Mouse (Mus musculus): Measurements from ENCODE around the gene Itpa. TPM values are rescaled to one million over a fixed set of nuclear protein-coding genes. Genes with fewer than 3 reads are reported as not detected.

Gene Itpa
- total and polyA plus RNA-seq, 2 experiments from 2014 or later, result 123 to 137 TPM

- 91% methylated on average over 1 of the region's 1 CpGs for whole genome bisulfite sequencing
- Histone ChIP-seq H3K4me1 (ENCODE audit: insufficient read depth, low read length) (no peaks in the 10 kb centered on the region), H3K36me3 (ENCODE audit: insufficient read depth, low read length) (peaks cover 58% of the 10 kb centered on the region)
Observed at GRCm38 (mm10) chr2:130653760-130654159, 13.7 kb upstream of the Itpa start.

GRCm38 (mm10) chr2:130655660-130656339 is 11.6 kb upstream of the Itpa start:
- no peak for TF ChIP-seq CTCF (IDR thresholded peaks at IDR 0.05; ENCODE audit: low read depth)
- no peaks in the 10 kb centered on the region for H3K27me3 ChIP-seq (ENCODE audit: insufficient read depth, low read length)
- WGBS, result 89% methylated on average over 6 of the region's 6 CpGs

More at GRCm38 (mm10) chr2:130653760-130654159, 13.7 kb upstream of the Itpa start:
- no peaks in the 10 kb centered on the region for H3K9me3 ChIP-seq (ENCODE audit: low read length)
- no peak for ATAC-seq
- H3K4me2 ChIP-seq (ENCODE audit: low read depth, low read length), result no peak overlapping the region
- no peak overlapping the region for H3K27ac ChIP-seq
- no peaks in the 10 kb centered on the region for H3K27me3 ChIP-seq (ENCODE audit: insufficient read depth, low read length)
- H3K9ac ChIP-seq (replicated peaks; ENCODE audit: low read length), result no peak overlapping the region
- TF ChIP-seq CTCF (IDR thresholded peaks at IDR 0.05; ENCODE audit: low read depth), result no peak
- no peak overlapping the region for H3K4me3 ChIP-seq (ENCODE audit: low read length)
- no peak for DNase-seq (ENCODE audit: low spot score)

GRCm38 (mm10) chr2:130656536-130656935 is 10.9 kb upstream of the Itpa start:
- Histone ChIP-seq H3K4me1 (ENCODE audit: insufficient read depth, low read length) (no peaks in the 10 kb centered on the region), H3K36me3 (ENCODE audit: insufficient read depth, low read length) (peaks cover 66% of the 10 kb centered on the region), H3K4me3 (ENCODE audit: low read length) (no peak overlapping the region), H3K27me3 (ENCODE audit: insufficient read depth, low read length) (no peaks in the 10 kb centered on the region), H3K9ac (replicated peaks; ENCODE audit: low read length) (no peak overlapping the region), H3K4me2 (ENCODE audit: low read depth, low read length) (no peak overlapping the region), H3K27ac (no peak overlapping the region), H3K9me3 (ENCODE audit: low read length) (no peaks in the 10 kb centered on the region)
- ATAC-seq, result no peak
- DNase-seq (ENCODE audit: low spot score), result no peak
- WGBS, result 95% methylated on average over 9 of the region's 9 CpGs
- no peak for TF ChIP-seq CTCF (IDR thresholded peaks at IDR 0.05; ENCODE audit: low read depth)

More at GRCm38 (mm10) chr2:130655660-130656339, 11.6 kb upstream of the Itpa start:
- ATAC-seq, result no peak
- H3K4me3 ChIP-seq (ENCODE audit: low read length), result no peak overlapping the region
- no peak overlapping the region for H3K4me2 ChIP-seq (ENCODE audit: low read depth, low read length)
- H3K27ac ChIP-seq, result no peak overlapping the region
- no peak for DNase-seq (ENCODE audit: low spot score)
- no peaks in the 10 kb centered on the region for H3K9me3 ChIP-seq (ENCODE audit: low read length)
- H3K4me1 ChIP-seq (ENCODE audit: insufficient read depth, low read length), result no peaks in the 10 kb centered on the region
- peaks cover 58% of the 10 kb centered on the region for H3K36me3 ChIP-seq (ENCODE audit: insufficient read depth, low read length)
- H3K9ac ChIP-seq (replicated peaks; ENCODE audit: low read length), result no peak overlapping the region

- Histone ChIP-seq H3K4me2 (ENCODE audit: low read depth, low read length) (no peak overlapping the region), H3K9ac (replicated peaks; ENCODE audit: low read length) (no peak overlapping the region), H3K36me3 (ENCODE audit: insufficient read depth, low read length) (peaks cover 72% of the 10 kb centered on the region), H3K4me3 (ENCODE audit: low read length) (no peak overlapping the region), H3K27me3 (ENCODE audit: insufficient read depth, low read length) (no peaks in the 10 kb centered on the region), H3K9me3 (ENCODE audit: low read length) (no peaks in the 10 kb centered on the region), H3K4me1 (ENCODE audit: insufficient read depth, low read length) (no peaks in the 10 kb centered on the region), H3K27ac (no peak overlapping the region)
- no peak for DNase-seq (ENCODE audit: low spot score)
- TF ChIP-seq CTCF (IDR thresholded peaks at IDR 0.05; ENCODE audit: low read depth), result no peak
- ATAC-seq, result no peak
- WGBS, result 92% methylated on average over 6 of the region's 6 CpGs
Observed at GRCm38 (mm10) chr2:130657541-130657940, 9.9 kb upstream of the Itpa start.

DNA sequence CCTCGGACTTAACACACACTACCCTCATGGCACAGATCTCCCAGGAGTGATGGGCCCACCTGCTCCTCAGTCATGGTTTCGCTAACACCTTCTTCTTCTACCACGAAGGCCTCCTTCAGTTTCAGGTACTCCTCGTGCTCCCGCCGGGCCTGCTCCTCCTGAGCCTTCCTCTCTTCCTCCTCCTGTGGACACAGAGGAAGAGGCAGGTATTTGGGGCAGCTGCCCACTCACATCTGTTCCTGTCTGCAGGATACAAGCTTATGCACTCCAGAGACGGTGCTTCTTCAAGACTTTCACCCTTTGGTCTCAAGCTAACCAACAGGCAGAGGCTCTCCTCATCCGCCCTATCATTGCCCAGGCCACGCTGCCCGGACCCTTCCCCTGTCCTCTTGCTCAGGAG is 8.9 kb upstream of the Itpa start:
- H3K27ac ChIP-seq, result no peak overlapping the region
- no peaks in the 10 kb centered on the region for H3K9me3 ChIP-seq (ENCODE audit: low read length)
- 94% methylated on average over 10 of the region's 10 CpGs for WGBS
- peaks cover 5% of the 10 kb centered on the region; the same call in 1 of the 2 replicates for H3K4me1 ChIP-seq (ENCODE audit: insufficient read depth, low read length)
- no peak for TF ChIP-seq CTCF (IDR thresholded peaks at IDR 0.05; ENCODE audit: low read depth)
- H3K4me2 ChIP-seq (ENCODE audit: low read depth, low read length), result no peak overlapping the region
- no peak overlapping the region for H3K9ac ChIP-seq (replicated peaks; ENCODE audit: low read length)
- ATAC-seq (no peak), DNase-seq (ENCODE audit: low spot score) (no peak)
- no peak overlapping the region for H3K4me3 ChIP-seq (ENCODE audit: low read length)
- H3K36me3 ChIP-seq (ENCODE audit: insufficient read depth, low read length), result peaks cover 72% of the 10 kb centered on the region
- no peaks in the 10 kb centered on the region for H3K27me3 ChIP-seq (ENCODE audit: insufficient read depth, low read length)

DNA sequence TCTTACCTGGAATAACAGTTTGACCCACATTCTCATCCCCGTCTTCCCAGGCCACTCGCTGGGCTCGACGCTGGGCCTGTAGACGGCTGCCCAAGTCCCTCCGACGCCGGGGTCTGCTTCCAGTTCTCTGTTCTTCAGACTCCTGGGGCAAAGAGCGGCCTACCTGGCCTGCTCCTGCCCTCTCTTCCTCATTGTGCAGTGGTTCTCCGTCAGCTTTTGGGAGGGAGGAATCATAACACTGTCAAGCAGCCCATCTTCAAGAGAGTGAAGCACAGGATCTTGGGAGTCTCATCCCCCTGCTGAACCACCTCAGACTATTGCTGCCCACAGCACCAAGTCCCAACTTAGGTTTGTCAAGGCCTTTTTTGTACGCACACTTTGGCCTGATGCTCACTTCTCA is 4.1 kb upstream of the Itpa start:
- H3K4me3 ChIP-seq (ENCODE audit: low read length), result peak overlapping the region; percentile 42
- peak overlapping the region; percentile 61 for H3K9ac ChIP-seq (replicated peaks; ENCODE audit: low read length)
- TF ChIP-seq CTCF (IDR thresholded peaks at IDR 0.05; ENCODE audit: low read depth), result no peak
- DNase-seq (ENCODE audit: low spot score) (no peak), ATAC-seq (no peak)
- H3K27ac ChIP-seq, result no peak overlapping the region
- 88% methylated on average over 11 of the region's 11 CpGs for WGBS
- H3K4me1 ChIP-seq (ENCODE audit: insufficient read depth, low read length), result peaks cover 7% of the 10 kb centered on the region; the same call in 1 of the 2 replicates
- H3K9me3 ChIP-seq (ENCODE audit: low read length), result no peaks in the 10 kb centered on the region
- H3K27me3 ChIP-seq (ENCODE audit: insufficient read depth, low read length), result no peaks in the 10 kb centered on the region
- H3K4me2 ChIP-seq (ENCODE audit: low read depth, low read length), result peak overlapping the region; percentile 61
- peaks cover 25% of the 10 kb centered on the region for H3K36me3 ChIP-seq (ENCODE audit: insufficient read depth, low read length)

DNA sequence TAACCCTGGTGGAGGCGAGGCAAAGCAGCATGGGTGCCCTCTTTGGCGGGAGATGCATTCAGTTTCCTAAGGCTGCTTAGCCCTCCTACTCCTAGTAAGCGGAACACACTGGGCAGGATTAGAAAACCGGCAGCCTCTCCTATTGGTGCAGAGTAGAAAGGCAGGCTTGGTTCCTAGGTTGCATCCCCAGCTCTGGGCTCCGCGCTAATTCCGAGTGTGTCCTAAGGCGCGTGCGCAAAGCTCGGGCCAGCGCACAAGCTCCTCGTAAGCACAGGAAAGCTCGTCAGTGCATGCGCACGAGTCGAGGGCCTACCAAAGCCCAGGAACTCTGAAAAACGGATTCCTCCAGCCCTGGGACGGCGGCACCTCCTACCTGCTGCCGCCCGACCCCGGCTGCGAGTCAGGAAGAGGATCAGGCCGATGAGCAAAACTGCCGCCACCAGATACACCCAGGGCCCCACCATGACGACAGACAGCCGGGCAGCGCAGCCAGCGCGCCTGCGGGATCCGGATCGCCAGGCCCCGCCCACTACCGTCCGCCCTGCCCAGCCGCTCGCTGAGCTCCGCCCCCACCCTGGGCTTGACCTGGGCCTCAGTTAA is 3.2 kb upstream of the Itpa start, which contains the start of gene Ddrgk1:
TSS of gene Ddrgk1 (minus strand) at position 558 of the 600 bp plus-strand sequence.
- Histone ChIP-seq H3K4me1 (ENCODE audit: insufficient read depth, low read length) (peaks cover 7% of the 10 kb centered on the region; the same call in 1 of the 2 replicates), H3K27me3 (ENCODE audit: insufficient read depth, low read length) (no peaks in the 10 kb centered on the region), H3K27ac (peak within 1 kb of the TSS; percentile 96), H3K9ac (replicated peaks; ENCODE audit: low read length) (peak within 1 kb of the TSS; percentile 61), H3K4me3 (ENCODE audit: low read length) (peak within 1 kb of the TSS; percentile 42), H3K9me3 (ENCODE audit: low read length) (no peaks in the 10 kb centered on the region), H3K4me2 (ENCODE audit: low read depth, low read length) (peak within 1 kb of the TSS; percentile 61), H3K36me3 (ENCODE audit: insufficient read depth, low read length) (peaks cover 17% of the 10 kb centered on the region)
- peak; percentile 53 for TF ChIP-seq CTCF (IDR thresholded peaks at IDR 0.05; ENCODE audit: low read depth)
- ATAC-seq, result peak; percentile 97
- WGBS, result under 1% methylated on average over 40 of the region's 40 CpGs
- DNase-seq (ENCODE audit: low spot score), result peak; percentile 98
